Mouse (Mus musculus) stomach, embryonic 15.5 days (tissue): ENCODE data around the gene Vsig10l. TPM values are rescaled to one million over a fixed set of nuclear protein-coding genes. Genes with fewer than 3 reads are reported as not detected.

Experiments used
- ATAC-seq: fragments of 200-750 bp; cut with Nextera tagmentation; 2 replicates; pipeline ENCODE4 v1.8.0; 2017; ENCODE audit warnings: low read depth, moderate number of reproducible peaks, moderate TSS enrichment; ENCODE audit not compliant: insufficient read depth, low FRiP score
- H3K27ac ChIP-seq: fragments of 300-500 bp; sonication (generic); 2 replicates; pipeline ENCODE4 v1.5.1; 2015; ENCODE audit warnings: mild to moderate bottlenecking, inconsistent platforms
- H3K27me3 ChIP-seq: fragments of 300-500 bp; sonication (generic); replicated peaks from 2 replicates; pipeline ENCODE4 v1.6.1; 2015; ENCODE audit warnings: inconsistent platforms
- H3K36me3 ChIP-seq: fragments of 300-500 bp; sonication (generic); 2 replicates; pipeline ENCODE4 v1.6.1; 2015; ENCODE audit warnings: inconsistent platforms
- H3K4me1 ChIP-seq: fragments of 300-500 bp; sonication (generic); 2 replicates; pipeline ENCODE4 v1.6.1; 2015; ENCODE audit warnings: inconsistent platforms
- H3K4me2 ChIP-seq: fragments of 300-500 bp; sonication (generic); 2 replicates; pipeline ENCODE4 v1.6.1; 2015; ENCODE audit warnings: mild to moderate bottlenecking, inconsistent platforms
- H3K4me3 ChIP-seq: fragments of 300-500 bp; sonication (generic); replicated peaks from 2 replicates; pipeline ENCODE4 v1.5.1; 2015; ENCODE audit warnings: inconsistent platforms
- H3K9ac ChIP-seq: fragments of 300-500 bp; sonication (generic); 2 replicates; pipeline ENCODE4 v1.6.1; 2015; ENCODE audit warnings: inconsistent platforms
- H3K9me3 ChIP-seq: fragments of 300-500 bp; sonication (generic); 2 replicates; pipeline ENCODE4 v1.6.1; 2016; ENCODE audit warnings: inconsistent platforms
- WGBS: fragments of 180-500 bp; shearing (Covaris S2); methylation state at CpG from one replicate; pipeline ENCODE4 v1.1.7; 2015; 5-methylcytosine and 5-hydroxymethylcytosine counted together
- polyA plus RNA-seq: library from polyadenylated mRNA; unstranded; fragments of >200 nt; fragmentation: Nextera tagmentation; extraction: Ambion mirVana; gene quantifications from 2 replicates; pipeline ENCODE4 v1.2.1, GENCODE M21; 2015

Gene Vsig10l
- polyA plus RNA-seq, 1 experiment from 2014 or later = 7.7 TPM

- Histone ChIP-seq H3K9ac (0 out of 2 replicates have a peak overlapping the region, but pooled peaks have one; percentile 14), H3K4me3 (peak overlapping the region; percentile 47), H3K27ac (no peak overlapping the region), H3K9me3 (no peaks in the 10 kb centered on the region), H3K4me1 (peaks cover 10% of the 10 kb centered on the region; the same call in 1 of the 2 replicates), H3K27me3 (no peaks in the 10 kb centered on the region; the same call in 1 of the 2 replicates), H3K4me2 (peak overlapping the region; percentile 85), H3K36me3 (no peaks in the 10 kb centered on the region)
- 6% methylated on average over 35 of the region's 35 CpGs for WGBS
- ATAC-seq = no peak
Measured at GRCm38 (mm10) chr7:43464864-43465343, 2.0 kb downstream of the Vsig10l start.

- Histone ChIP-seq H3K4me2 (peak overlapping the region; percentile 85), H3K36me3 (no peaks in the 10 kb centered on the region), H3K4me1 (peaks cover 10% of the 10 kb centered on the region; the same call in 1 of the 2 replicates), H3K9me3 (no peaks in the 10 kb centered on the region), H3K9ac (0 out of 2 replicates have a peak overlapping the region, but pooled peaks have one; percentile 14), H3K4me3 (peak overlapping the region; percentile 47), H3K27me3 (no peaks in the 10 kb centered on the region; the same call in 1 of the 2 replicates), H3K27ac (peak overlapping the region; percentile 40; the same call in 1 of the 2 replicates)
- ATAC-seq = peak; percentile 89
- WGBS = under 1% methylated on average over 33 of the region's 33 CpGs
Measured at GRCm38 (mm10) chr7:43465344-43466098, 2.6 kb downstream of the Vsig10l start.

- Histone ChIP-seq H3K9ac (peak overlapping the region; percentile 44; the same call in 1 of the 2 replicates), H3K4me2 (peak overlapping the region; percentile 85), H3K27me3 (no peaks in the 10 kb centered on the region; the same call in 1 of the 2 replicates), H3K4me1 (peaks cover 10% of the 10 kb centered on the region; the same call in 1 of the 2 replicates), H3K36me3 (no peaks in the 10 kb centered on the region), H3K4me3 (peak overlapping the region; percentile 47), H3K9me3 (no peaks in the 10 kb centered on the region), H3K27ac (peak overlapping the region; percentile 40; the same call in 1 of the 2 replicates)
- ATAC-seq = peak; percentile 57
- WGBS = under 1% methylated on average over 33 of the region's 33 CpGs
Measured at GRCm38 (mm10) chr7:43466099-43466694, 3.2 kb downstream of the Vsig10l start.

- H3K4me1 ChIP-seq = 0 out of 2 replicates have a peak, but pooled peaks cover 7% of the 10 kb centered on the region
- H3K27ac ChIP-seq = no peak overlapping the region
- H3K36me3 ChIP-seq = no peaks in the 10 kb centered on the region
- WGBS = 44% methylated on average over 8 of the region's 8 CpGs
- no peak overlapping the region for H3K4me2 ChIP-seq
- peaks cover 4% of the 10 kb centered on the region; the same call in 1 of the 2 replicates for H3K27me3 ChIP-seq
- no peaks in the 10 kb centered on the region for H3K9me3 ChIP-seq
- ATAC-seq = no peak
- no peak overlapping the region for H3K4me3 ChIP-seq
- H3K9ac ChIP-seq = no peak overlapping the region
Measured at GRCm38 (mm10) chr7:43470373-43470772, 7.4 kb downstream of the Vsig10l start.

- H3K27me3 ChIP-seq = peaks cover 34% of the 10 kb centered on the region
- ATAC-seq = no peak
- H3K4me1 ChIP-seq = no peaks in the 10 kb centered on the region
- no peak overlapping the region for H3K4me3 ChIP-seq
- H3K36me3 ChIP-seq = no peaks in the 10 kb centered on the region
- no peak overlapping the region for H3K4me2 ChIP-seq
- H3K9me3 ChIP-seq = no peaks in the 10 kb centered on the region
- no peak overlapping the region for H3K9ac ChIP-seq
- 16% methylated on average over 23 of the region's 23 CpGs for WGBS
- H3K27ac ChIP-seq = no peak overlapping the region
Measured at GRCm38 (mm10) chr7:43475706-43476105, 12.8 kb downstream of the Vsig10l start.

GRCm38 (mm10) chr7:43476376-43476775 lies 13.4 kb downstream of the Vsig10l start:
- Histone ChIP-seq H3K36me3 (no peaks in the 10 kb centered on the region), H3K27me3 (peaks cover 34% of the 10 kb centered on the region), H3K27ac (no peak overlapping the region), H3K9me3 (no peaks in the 10 kb centered on the region), H3K4me3 (no peak overlapping the region), H3K4me2 (no peak overlapping the region), H3K9ac (no peak overlapping the region), H3K4me1 (no peaks in the 10 kb centered on the region)
- no peak for ATAC-seq
- WGBS = 10% methylated on average over 13 of the region's 13 CpGs

- Histone ChIP-seq H3K27ac (no peak overlapping the region), H3K9ac (no peak overlapping the region), H3K4me2 (no peak overlapping the region), H3K9me3 (no peaks in the 10 kb centered on the region), H3K36me3 (no peaks in the 10 kb centered on the region), H3K27me3 (peaks cover 21% of the 10 kb centered on the region), H3K4me1 (0 out of 2 replicates have a peak, but pooled peaks cover 4% of the 10 kb centered on the region), H3K4me3 (no peak overlapping the region)
- ATAC-seq = no peak
- 60% methylated on average over 3 of the region's 3 CpGs for WGBS
Measured at GRCm38 (mm10) chr7:43481191-43481590, 18.2 kb downstream of the Vsig10l start.

- Histone ChIP-seq H3K4me1 (0 out of 2 replicates have a peak, but pooled peaks cover 4% of the 10 kb centered on the region), H3K27ac (no peak overlapping the region), H3K4me3 (no peak overlapping the region), H3K4me2 (no peak overlapping the region), H3K36me3 (no peaks in the 10 kb centered on the region), H3K27me3 (peaks cover 12% of the 10 kb centered on the region), H3K9ac (no peak overlapping the region), H3K9me3 (no peaks in the 10 kb centered on the region)
- ATAC-seq = no peak; the same call in 1 of the 2 replicates
- 58% methylated on average over 8 of the region's 8 CpGs for WGBS
Measured at GRCm38 (mm10) chr7:43482090-43482716, 19.3 kb downstream of the Vsig10l start.

- Histone ChIP-seq H3K4me1 (0 out of 2 replicates have a peak, but pooled peaks cover 4% of the 10 kb centered on the region), H3K9ac (no peak overlapping the region), H3K4me2 (no peak overlapping the region), H3K27me3 (peaks cover 1% of the 10 kb centered on the region; the same call in 1 of the 2 replicates), H3K36me3 (no peaks in the 10 kb centered on the region), H3K4me3 (no peak overlapping the region), H3K27ac (no peak overlapping the region), H3K9me3 (no peaks in the 10 kb centered on the region)
- ATAC-seq = no peak
- WGBS = 6% methylated on average over 10 of the region's 10 CpGs
Measured at GRCm38 (mm10) chr7:43483236-43483635, 20.3 kb downstream of the Vsig10l start.

- Histone ChIP-seq H3K4me1 (0 out of 2 replicates have a peak, but pooled peaks cover 3% of the 10 kb centered on the region), H3K9ac (no peak overlapping the region), H3K27me3 (peaks cover 16% of the 10 kb centered on the region; the same call in 1 of the 2 replicates), H3K4me3 (no peak overlapping the region), H3K4me2 (no peak overlapping the region), H3K9me3 (no peaks in the 10 kb centered on the region), H3K36me3 (no peaks in the 10 kb centered on the region), H3K27ac (no peak overlapping the region)
- ATAC-seq = no peak
- 50% methylated on average over 5 of the region's 5 CpGs for WGBS
Measured at GRCm38 (mm10) chr7:43488646-43489045, 25.7 kb downstream of the Vsig10l start.

GRCm38 (mm10) chr7:43489631-43490125 lies 26.7 kb downstream of the Vsig10l start, which contains the start of gene Iglon5:
TSS of gene Iglon5 (minus strand) at chr7:43490075.
- Histone ChIP-seq H3K27ac (no peak within 1 kb of the TSS), H3K4me3 (peak within 1 kb of the TSS; percentile 46), H3K36me3 (no peaks in the 10 kb centered on the region), H3K9ac (no peak within 1 kb of the TSS), H3K9me3 (no peaks in the 10 kb centered on the region), H3K4me1 (0 out of 2 replicates have a peak, but pooled peaks cover 3% of the 10 kb centered on the region), H3K4me2 (peak within 1 kb of the TSS; percentile 67), H3K27me3 (peaks cover 16% of the 10 kb centered on the region; the same call in 1 of the 2 replicates)
- 1% methylated on average over 18 of the region's 41 CpGs for WGBS
- ATAC-seq = no peak
